Mouse (Mus musculus): ENCODE data around the gene Slc11a2.

DNA sequence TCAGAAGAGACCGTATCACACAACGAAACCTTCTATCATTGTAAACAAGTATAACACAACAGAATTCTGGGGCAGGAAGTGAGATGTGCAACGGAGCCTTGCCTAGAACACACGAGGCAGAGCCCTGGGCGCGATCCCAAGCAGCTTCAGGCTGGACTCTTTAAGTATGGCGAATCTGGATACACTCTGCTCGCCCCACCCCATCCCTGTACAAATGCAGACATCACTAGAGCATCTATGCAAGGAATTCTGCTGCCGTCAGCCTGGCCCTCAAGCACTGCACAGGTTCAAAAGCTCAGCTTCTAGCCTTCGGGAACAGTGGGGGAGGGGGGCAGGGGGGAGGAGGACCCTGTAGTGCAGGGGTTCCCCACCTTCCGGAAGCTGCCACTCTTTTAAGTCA is 31.9 kb downstream of the Slc11a2 start:
- TF ChIP-seq CTCF (IDR thresholded peaks at IDR 0.05; ENCODE audit: low read depth) (no peak), EP300 (optimal IDR thresholded peaks at IDR 0.05) (no peak)

Measured in stomach, postnatal 0 days (tissue).